Mouse (Mus musculus): Measurements from ENCODE around the gene Ddx28. TPM values are rescaled to one million over a fixed set of nuclear protein-coding genes. Genes with fewer than 3 reads are reported as not detected.

The Ddx28 gene
- polyA plus RNA-seq (2015; fragmentation: Nextera tagmentation; extraction: Ambion mirVana): 19.7 and 20.1 TPM in 2 replicates

DNA sequence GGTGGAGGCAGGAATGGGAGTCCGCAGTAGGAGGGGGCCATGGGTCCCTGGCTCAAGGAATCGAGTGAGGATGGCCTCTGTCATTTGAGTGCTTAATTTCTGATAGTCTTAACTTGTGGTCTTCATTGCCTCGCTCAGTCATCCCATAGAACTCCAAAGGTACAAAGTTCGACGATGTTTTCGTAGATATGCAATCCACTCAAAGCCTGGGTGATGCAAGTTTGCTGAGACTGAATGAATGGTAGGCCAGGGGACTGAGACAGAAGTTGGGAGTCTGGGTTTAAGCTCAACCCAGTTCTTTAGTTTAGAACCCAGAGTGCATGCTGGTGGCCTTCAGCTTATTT, at the start of gene Ddx28:
Gene Ddx28 (minus strand): TSS at position 240 of the 344 bp plus-strand sequence.
- Histone ChIP-seq H3K9me3 (no peaks in the 10 kb centered on the region), H3K27me3 (no peaks in the 10 kb centered on the region), H3K4me1 (peaks cover 13% of the 10 kb centered on the region), H3K9ac (peak within 1 kb of the TSS; percentile 95), H3K27ac (peak within 1 kb of the TSS; percentile 48; the same call in 1 of the 2 replicates), H3K36me3 (peaks cover 19% of the 10 kb centered on the region), H3K4me2 (replicated peaks) (peak within 1 kb of the TSS; percentile 100), H3K4me3 (peak within 1 kb of the TSS; percentile 97)
- 2% methylated on average over 6 of the region's 6 CpGs for WGBS
- ATAC-seq (ENCODE audit: low FRiP score, low read depth): no peak

DNA sequence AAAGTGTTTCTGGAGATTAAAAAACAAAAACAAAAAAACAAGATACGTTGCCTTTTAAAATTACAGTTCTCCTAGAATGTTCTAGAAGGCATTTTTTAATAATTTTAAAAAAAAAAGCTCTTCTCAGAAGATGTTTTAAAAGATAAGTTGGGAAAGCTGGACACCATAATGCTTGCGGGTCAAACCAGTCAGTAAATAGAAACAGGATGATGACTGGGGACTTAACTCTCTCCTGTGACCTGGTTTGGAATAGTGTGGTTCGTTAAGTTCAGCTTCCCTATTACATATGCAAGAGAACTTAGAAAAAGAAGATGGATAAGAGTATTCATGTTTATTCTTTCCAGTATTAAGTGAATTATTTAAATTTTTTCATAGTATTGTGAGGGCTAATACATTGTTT, 48.8 kb upstream of the Ddx28 start:
- Histone ChIP-seq H3K4me2 (replicated peaks) (peak overlapping the region; percentile 67), H3K27ac (no peak overlapping the region), H3K4me1 (peaks cover 24% of the 10 kb centered on the region), H3K9ac (peak overlapping the region; percentile 92), H3K27me3 (no peaks in the 10 kb centered on the region), H3K4me3 (peak overlapping the region; percentile 87), H3K9me3 (no peaks in the 10 kb centered on the region), H3K36me3 (no peaks in the 10 kb centered on the region)
- 4% methylated on average over 3 of the region's 3 CpGs for WGBS
- ATAC-seq (ENCODE audit: low FRiP score, low read depth): no peak

DNA sequence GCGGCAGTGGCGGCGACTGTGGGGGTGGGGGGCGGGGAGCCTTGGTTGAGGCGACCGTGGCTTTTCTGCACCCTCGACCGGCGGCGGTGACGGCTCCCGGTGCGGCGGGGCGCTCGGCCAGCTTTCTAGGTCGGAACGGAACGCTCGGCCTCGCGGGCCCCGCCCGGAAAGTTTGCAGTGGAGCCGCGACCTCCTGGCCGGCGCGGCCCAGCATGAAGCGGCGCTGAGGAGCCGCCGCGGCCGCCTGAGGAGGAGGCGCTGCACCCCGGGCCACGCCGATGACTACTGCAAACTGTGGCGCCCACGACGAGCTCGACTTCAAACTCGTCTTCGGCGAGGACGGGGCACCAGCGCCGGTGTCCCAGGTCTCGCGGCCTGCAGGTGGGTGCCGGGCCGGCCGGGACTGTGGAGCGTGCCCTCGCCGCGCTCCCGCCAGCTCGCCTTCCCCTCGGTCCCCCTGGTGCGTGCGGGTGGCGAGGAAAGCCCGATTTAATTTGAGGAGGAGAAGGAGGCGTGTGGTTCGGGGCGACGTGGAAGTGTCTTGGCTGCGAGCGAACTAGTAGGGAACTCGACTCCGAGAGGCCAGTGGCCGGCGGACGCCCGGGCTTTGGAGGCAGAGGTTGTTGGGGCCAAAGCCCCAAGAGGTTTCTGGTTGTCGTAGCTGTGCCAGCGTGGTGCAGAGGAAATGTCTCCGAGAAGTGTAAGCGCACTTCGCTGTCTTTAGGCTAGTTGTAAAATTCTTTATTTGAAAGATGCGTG, 48.1 kb upstream of the Ddx28 start:
- H3K27me3 ChIP-seq: no peaks in the 10 kb centered on the region
- ATAC-seq (ENCODE audit: low FRiP score, low read depth): peak; percentile 85
- no peaks in the 10 kb centered on the region for H3K9me3 ChIP-seq
- peak overlapping the region; percentile 95 for H3K27ac ChIP-seq
- no peaks in the 10 kb centered on the region; the same call in 1 of the 2 replicates for H3K36me3 ChIP-seq
- WGBS: under 1% methylated on average over 80 of the region's 83 CpGs
- H3K4me3 ChIP-seq: peak overlapping the region; percentile 87
- peaks cover 24% of the 10 kb centered on the region for H3K4me1 ChIP-seq
- H3K4me2 ChIP-seq (replicated peaks): peak overlapping the region; percentile 67
- H3K9ac ChIP-seq: peak overlapping the region; percentile 92

DNA sequence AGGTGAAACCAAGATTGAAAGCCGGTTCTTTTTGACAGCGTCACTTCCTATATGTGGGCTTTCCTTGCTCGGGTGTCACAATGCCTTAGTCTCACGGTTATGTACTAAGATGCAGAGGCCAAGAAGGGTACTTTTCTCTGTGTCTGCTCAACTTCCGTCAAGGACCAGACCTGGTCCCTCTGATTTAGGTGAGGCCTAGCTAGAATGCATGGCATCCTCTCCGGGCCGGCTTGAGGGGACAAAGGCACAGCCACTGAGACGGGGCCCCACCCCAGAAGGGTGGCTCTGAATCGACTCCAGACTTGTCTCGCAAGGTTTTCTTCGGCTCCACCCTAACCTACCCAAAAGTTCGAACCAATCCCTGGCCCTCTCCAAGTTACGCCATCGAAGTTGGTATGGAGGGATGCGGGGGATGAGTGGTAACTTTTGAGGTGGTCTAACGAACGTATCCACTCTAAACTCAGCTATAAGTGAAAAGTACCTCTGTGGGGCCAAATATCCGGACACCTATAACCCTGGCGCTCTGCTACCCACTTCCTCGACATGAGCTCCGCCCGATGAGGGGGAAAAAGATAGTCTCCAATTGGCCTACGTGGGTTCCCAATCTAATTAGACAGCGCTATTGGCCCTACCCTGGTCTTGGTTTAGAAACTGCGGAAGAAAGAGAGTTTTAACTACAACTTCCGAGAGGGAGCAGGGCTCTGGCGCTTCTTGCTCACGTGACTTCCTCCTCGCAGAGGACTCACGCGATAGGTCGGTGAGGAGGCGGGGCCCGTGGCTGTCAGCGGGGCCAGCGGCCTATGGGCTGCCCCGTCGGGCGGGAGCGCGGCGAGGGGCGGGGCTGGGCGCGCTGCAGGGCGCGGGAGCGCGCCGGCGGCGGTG, 47.3 kb upstream of the Ddx28 start, which contains the start of gene Nfatc3:
Gene Nfatc3 (plus strand): TSS at position 110 of the 882 bp plus-strand sequence.
- Histone ChIP-seq H3K27me3 (no peaks in the 10 kb centered on the region), H3K9ac (peak within 1 kb of the TSS; percentile 92), H3K4me1 (peaks cover 24% of the 10 kb centered on the region), H3K36me3 (peaks cover 4% of the 10 kb centered on the region), H3K4me2 (replicated peaks) (peak within 1 kb of the TSS; percentile 83), H3K4me3 (peak within 1 kb of the TSS; percentile 87), H3K9me3 (no peaks in the 10 kb centered on the region), H3K27ac (peak within 1 kb of the TSS; percentile 95)
- peak; percentile 99 for ATAC-seq (ENCODE audit: low FRiP score, low read depth)
- WGBS: under 1% methylated on average over 52 of the region's 52 CpGs

DNA sequence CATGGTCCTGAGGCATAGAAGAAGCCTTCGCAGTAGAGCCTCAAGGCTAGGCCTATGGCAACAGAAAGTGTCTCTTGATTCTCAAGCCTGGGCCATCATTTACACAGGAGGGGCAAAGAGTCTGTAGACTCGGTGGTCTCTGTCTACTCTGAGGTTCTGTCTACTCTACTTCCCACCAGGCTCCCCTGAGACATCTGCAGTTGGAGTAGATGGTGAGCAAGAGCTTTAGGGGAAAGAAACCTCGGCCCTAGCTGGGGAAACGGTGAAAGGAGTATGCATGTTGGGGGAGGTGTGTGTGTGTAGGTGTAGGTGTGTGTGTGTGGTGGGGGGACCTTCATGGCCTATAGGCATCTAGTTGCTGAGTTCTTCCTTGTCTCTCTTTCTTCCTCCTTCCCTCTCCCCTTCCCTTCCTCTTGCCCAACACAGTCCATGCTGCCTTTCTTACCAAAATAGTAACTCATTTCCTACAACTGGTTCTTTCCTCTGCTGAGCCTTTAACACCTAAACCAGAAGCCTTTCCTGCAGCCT, 44.8 kb upstream of the Ddx28 start:
- H3K4me3 ChIP-seq: no peak overlapping the region
- H3K27me3 ChIP-seq: no peaks in the 10 kb centered on the region
- H3K9me3 ChIP-seq: no peaks in the 10 kb centered on the region
- ATAC-seq (ENCODE audit: low FRiP score, low read depth): no peak
- H3K4me2 ChIP-seq (replicated peaks): no peak overlapping the region
- peaks cover 28% of the 10 kb centered on the region for H3K36me3 ChIP-seq
- H3K27ac ChIP-seq: no peak overlapping the region
- 86% methylated on average over 4 of the region's 4 CpGs for WGBS
- H3K4me1 ChIP-seq: peaks cover 21% of the 10 kb centered on the region
- H3K9ac ChIP-seq: no peak overlapping the region

DNA sequence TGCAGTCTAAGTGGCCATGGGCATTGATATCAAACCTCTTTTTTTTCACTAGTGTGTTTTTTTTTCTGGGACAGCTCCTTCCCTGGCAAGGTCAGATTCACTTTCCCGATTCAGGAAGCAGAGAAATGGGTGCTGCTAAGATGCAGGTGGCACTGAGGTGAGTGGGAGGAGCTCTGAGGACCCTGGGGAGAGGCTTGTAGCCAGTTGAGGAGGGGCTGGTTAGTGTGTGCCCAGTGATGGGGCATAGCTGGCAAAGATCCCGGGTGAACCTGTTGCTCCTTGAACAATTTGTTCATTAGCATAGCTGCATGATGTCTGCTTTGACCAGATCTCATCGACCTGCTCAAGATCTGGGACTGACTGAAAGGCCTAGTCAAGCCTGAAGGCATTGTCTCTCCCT, 43.4 kb upstream of the Ddx28 start:
- no peak overlapping the region for H3K9ac ChIP-seq
- no peaks in the 10 kb centered on the region for H3K9me3 ChIP-seq
- no peak overlapping the region for H3K27ac ChIP-seq
- 60% methylated on average over 3 of the region's 3 CpGs for WGBS
- no peak for ATAC-seq (ENCODE audit: low FRiP score, low read depth)
- peaks cover 10% of the 10 kb centered on the region for H3K4me1 ChIP-seq
- peaks cover 43% of the 10 kb centered on the region for H3K36me3 ChIP-seq
- H3K27me3 ChIP-seq: no peaks in the 10 kb centered on the region
- no peak overlapping the region for H3K4me3 ChIP-seq
- no peak overlapping the region for H3K4me2 ChIP-seq (replicated peaks)

DNA sequence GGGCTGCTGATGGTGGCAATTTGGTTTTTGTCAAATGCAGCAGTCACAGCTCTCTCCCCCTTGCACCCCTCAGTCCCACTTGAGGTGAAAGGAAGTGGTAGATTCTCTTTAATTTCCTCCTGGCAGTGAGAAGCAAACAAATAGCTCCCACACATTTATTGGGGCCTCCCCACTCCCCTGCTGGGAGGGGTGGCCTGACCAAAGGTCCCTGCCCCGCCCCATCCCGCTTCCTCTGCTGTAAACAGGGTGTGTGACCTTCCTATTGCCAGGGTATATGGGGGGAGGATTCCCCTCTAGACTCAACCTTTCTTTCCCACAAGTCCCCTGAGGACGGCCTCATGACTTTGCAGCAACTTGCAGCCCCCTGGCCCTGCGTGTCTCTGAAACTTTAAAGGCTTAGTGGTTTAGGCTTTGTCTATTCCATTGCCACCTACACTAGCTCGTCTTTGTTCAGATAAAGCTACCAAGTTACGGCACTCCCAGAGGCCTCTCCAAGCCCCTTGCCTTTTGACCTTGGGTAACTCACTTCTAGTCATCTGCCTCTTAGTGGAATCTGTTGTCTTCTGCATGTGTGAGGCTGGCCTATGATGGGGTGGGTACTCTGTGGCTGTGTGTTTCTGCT, 42.6 kb upstream of the Ddx28 start:
- H3K9ac ChIP-seq: no peak overlapping the region
- H3K27ac ChIP-seq: no peak overlapping the region
- H3K27me3 ChIP-seq: no peaks in the 10 kb centered on the region
- no peak for ATAC-seq (ENCODE audit: low FRiP score, low read depth)
- no peak overlapping the region for H3K4me2 ChIP-seq (replicated peaks)
- WGBS: 45% methylated on average over 6 of the region's 6 CpGs
- H3K9me3 ChIP-seq: no peaks in the 10 kb centered on the region
- peaks cover 44% of the 10 kb centered on the region for H3K36me3 ChIP-seq
- peaks cover 10% of the 10 kb centered on the region for H3K4me1 ChIP-seq
- H3K4me3 ChIP-seq: no peak overlapping the region

DNA sequence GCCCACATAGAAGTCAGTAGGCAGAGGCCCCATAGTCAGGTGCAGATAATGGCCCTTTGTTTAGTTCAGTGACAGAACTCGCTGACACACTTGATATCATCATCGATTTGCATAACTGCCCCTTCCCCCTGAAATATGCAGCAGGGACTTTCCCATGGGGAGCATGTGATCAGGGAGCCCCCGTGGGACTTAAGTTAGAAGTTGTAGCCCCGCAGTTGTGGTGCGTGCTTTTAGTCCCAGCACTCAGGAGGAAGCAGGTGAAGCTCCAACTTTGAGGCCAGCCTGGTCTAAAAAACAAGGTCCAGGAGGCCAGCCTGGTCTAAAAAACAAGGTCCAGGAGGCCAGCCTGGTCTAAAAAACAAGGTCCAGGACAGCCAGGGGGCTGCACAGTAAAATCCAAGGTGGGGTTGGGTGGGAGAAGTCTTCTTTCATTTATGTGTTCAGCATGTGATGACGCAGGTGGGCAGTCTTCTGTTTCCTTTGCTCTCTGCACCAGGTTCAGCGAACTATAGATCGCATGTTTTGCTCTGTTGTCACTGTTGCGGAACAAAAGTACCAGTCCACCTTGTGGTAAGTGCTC, 40.9 kb upstream of the Ddx28 start:
- no peak overlapping the region for H3K4me3 ChIP-seq
- peaks cover 53% of the 10 kb centered on the region for H3K36me3 ChIP-seq
- 91% methylated on average over 9 of the region's 9 CpGs for WGBS
- H3K9ac ChIP-seq: no peak overlapping the region
- no peak for ATAC-seq (ENCODE audit: low FRiP score, low read depth)
- no peaks in the 10 kb centered on the region for H3K27me3 ChIP-seq
- no peaks in the 10 kb centered on the region for H3K4me1 ChIP-seq
- no peak overlapping the region for H3K4me2 ChIP-seq (replicated peaks)
- no peaks in the 10 kb centered on the region for H3K9me3 ChIP-seq
- no peak overlapping the region for H3K27ac ChIP-seq

DNA sequence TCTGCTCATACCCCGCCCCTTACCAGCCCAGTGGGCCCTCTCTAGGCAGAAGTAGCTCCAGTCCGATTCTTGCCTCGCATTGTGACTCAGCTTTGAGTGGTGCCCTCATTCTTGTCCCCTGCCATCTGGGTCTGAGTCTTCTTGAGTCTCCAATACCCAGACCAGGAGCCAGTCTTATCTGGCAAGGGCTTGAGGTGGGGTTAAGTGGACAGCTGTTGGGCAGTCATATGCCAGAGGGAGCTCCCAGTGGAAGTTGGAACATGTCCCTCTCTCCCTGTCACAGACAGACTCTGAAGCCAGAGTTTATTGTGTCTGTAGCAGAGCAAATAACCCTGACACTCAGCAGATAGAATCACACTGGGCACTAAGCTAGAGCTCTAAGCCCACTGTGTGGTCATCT, 39.4 kb upstream of the Ddx28 start:
- H3K9ac ChIP-seq: no peak overlapping the region
- peaks cover 56% of the 10 kb centered on the region for H3K36me3 ChIP-seq
- H3K9me3 ChIP-seq: no peaks in the 10 kb centered on the region
- H3K27ac ChIP-seq: no peak overlapping the region
- no peak overlapping the region for H3K4me2 ChIP-seq (replicated peaks)
- ATAC-seq (ENCODE audit: low FRiP score, low read depth): no peak
- WGBS: 89% methylated on average over 3 of the region's 3 CpGs
- H3K4me3 ChIP-seq: no peak overlapping the region
- H3K27me3 ChIP-seq: no peaks in the 10 kb centered on the region
- H3K4me1 ChIP-seq: no peaks in the 10 kb centered on the region

DNA sequence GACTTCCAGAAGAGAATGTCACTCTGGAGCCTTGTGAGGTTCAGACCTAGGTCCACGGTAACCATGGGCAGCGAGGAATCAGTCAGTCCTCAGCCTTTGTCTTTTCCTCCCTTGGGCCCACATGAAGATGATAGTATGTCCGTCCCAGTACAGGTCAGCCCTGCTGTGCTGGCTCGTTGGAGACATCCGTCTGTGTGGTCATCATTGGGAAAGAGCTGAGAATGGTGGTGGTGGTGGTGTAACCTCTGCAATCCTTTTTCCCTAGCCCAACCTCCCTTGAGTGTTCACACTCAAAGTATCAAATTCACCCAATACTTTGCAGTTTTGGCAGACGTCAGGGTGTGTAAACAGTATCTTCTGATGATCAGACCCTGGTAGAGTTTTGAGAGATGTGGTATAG, 38.2 kb upstream of the Ddx28 start:
- WGBS: 85% methylated on average over 6 of the region's 6 CpGs
- Histone ChIP-seq H3K4me1 (no peaks in the 10 kb centered on the region), H3K9me3 (no peaks in the 10 kb centered on the region), H3K9ac (no peak overlapping the region), H3K27me3 (no peaks in the 10 kb centered on the region), H3K4me2 (replicated peaks) (no peak overlapping the region), H3K36me3 (peaks cover 63% of the 10 kb centered on the region), H3K4me3 (no peak overlapping the region), H3K27ac (no peak overlapping the region)
- ATAC-seq (ENCODE audit: low FRiP score, low read depth): no peak

DNA sequence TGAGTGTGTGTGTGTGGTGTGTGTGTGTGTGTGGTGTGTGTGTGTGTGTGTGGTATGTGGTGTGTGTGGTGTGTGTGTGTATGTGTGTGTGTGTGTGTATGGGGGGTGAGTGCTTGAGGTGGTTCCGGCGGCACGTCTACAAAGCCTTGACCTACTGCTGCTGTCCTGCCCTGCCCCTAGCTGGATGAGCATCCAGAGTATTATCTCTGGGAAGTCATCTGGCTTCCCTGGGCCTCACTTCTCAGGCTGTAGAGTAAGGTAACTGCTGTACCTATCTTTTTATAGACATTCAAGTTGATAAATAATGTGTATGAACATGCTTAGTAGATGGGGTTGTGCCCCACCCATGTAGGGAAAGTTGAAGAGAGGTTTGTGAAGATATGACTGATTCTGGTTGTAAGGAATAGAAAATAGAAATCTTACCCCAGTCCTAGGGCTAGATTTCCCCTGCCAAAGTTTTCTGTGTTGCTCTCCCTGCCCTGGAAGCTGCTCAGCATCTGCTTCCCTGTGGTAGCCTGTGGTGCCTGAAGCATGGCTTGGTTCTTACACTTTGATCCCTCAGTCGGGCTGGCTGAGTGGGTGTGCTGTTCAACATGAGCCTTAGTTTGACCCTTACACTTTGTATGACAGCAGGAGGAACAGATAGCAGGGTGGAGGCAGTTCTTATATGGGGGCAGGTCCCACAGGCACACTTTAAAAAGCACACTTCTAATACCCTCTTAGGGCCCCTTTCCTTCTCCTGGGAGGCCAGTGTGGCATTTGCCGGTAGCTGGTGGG, 36.4 kb upstream of the Ddx28 start:
- H3K27ac ChIP-seq: no peak overlapping the region
- 82% methylated on average over 5 of the region's 5 CpGs for WGBS

More for the DNA sequence above, 36.4 kb upstream of the Ddx28 start:
- ATAC-seq (ENCODE audit: low FRiP score, low read depth): no peak
- no peak overlapping the region for H3K4me3 ChIP-seq
- no peaks in the 10 kb centered on the region for H3K9me3 ChIP-seq
- no peaks in the 10 kb centered on the region for H3K4me1 ChIP-seq
- H3K9ac ChIP-seq: no peak overlapping the region
- no peaks in the 10 kb centered on the region for H3K27me3 ChIP-seq
- peaks cover 57% of the 10 kb centered on the region for H3K36me3 ChIP-seq
- H3K4me2 ChIP-seq (replicated peaks): no peak overlapping the region

All from limb, embryonic 13.5 days (tissue).